Mouse (Mus musculus) erythroid progenitor cell, adult 5-6 weeks (primary cell): ENCODE measurements around the gene Tescl. TPM values are rescaled to one million over a fixed set of nuclear protein-coding genes. Genes with fewer than 3 reads are reported as not detected.

Experiments used
- total RNA-seq, 2 experiments: library from RNA; stranded (forward) in 1 of 2; stranded (reverse) in 1 of 2; fragments of 150-400 nt in 1 of 2; fragments of 186-747, 209-891 nt in 1 of 2; gene quantifications; 2 replicates each; pipeline versions ENCODE4 v1.2.3 to v1.2.4; 2015 to 2017; ENCODE audit warnings: low replicate concordance in 2 of 2

Gene Tescl
- total RNA-seq, 2 experiments from 2014 or later, result not detected

Other genes with a start within 250 kb of the Tescl start
- gene Zfp112, start 221.6 kb downstream of the Tescl start, total RNA-seq (2015; ENCODE audit: low replicate concordance), result 3.2 and 4.2 TPM in 2 replicates
- 1.3 and 2.3 TPM in 2 replicates for gene Zfp112, start 221.6 kb downstream of the Tescl start, total RNA-seq (2017; ENCODE audit: low replicate concordance)
- 5.4 TPM in 1 of 2 replicates, not detected in the other for gene Zfp235, start 199.8 kb downstream of the Tescl start, total RNA-seq (2015; ENCODE audit: low replicate concordance)
- gene Zfp235, start 199.8 kb downstream of the Tescl start, total RNA-seq (2017; ENCODE audit: low replicate concordance), result not detected in 2 replicates
- 0.42 TPM in 1 of 2 replicates, not detected in the other for gene Zfp114, start 158.9 kb downstream of the Tescl start, total RNA-seq (2015; ENCODE audit: low replicate concordance)
- gene Zfp114, start 158.9 kb downstream of the Tescl start, total RNA-seq (2017; ENCODE audit: low replicate concordance), result not detected in 2 replicates
- gene Zfp111, start 122.5 kb downstream of the Tescl start, total RNA-seq (2015; ENCODE audit: low replicate concordance), result 0.72 and 4.2 TPM in 2 replicates
- gene Zfp111, start 122.5 kb downstream of the Tescl start, total RNA-seq (2017; ENCODE audit: low replicate concordance), result 0.51 and 1.1 TPM in 2 replicates
- gene Zfp109, start 96.4 kb downstream of the Tescl start, total RNA-seq (2015; ENCODE audit: low replicate concordance), result 1.3 TPM in 1 of 2 replicates, not detected in the other
- gene Zfp109, start 96.4 kb downstream of the Tescl start, total RNA-seq (2017; ENCODE audit: low replicate concordance), result 1.3 TPM in 1 of 2 replicates, not detected in the other
- not detected in 2 replicates for gene Zfp108, start 79.1 kb downstream of the Tescl start, total RNA-seq (2015; ENCODE audit: low replicate concordance)
- not detected in 2 replicates for gene Zfp108, start 79.1 kb downstream of the Tescl start, total RNA-seq (2017; ENCODE audit: low replicate concordance)
- gene Zfp93, start 63.5 kb downstream of the Tescl start, total RNA-seq (2015; ENCODE audit: low replicate concordance), result not detected in 2 replicates
- 0.39 and 0.83 TPM in 2 replicates for gene Zfp93, start 63.5 kb downstream of the Tescl start, total RNA-seq (2017; ENCODE audit: low replicate concordance)
- 1.1 and 2.5 TPM in 2 replicates for gene Zfp61, start 32.7 kb downstream of the Tescl start, total RNA-seq (2015; ENCODE audit: low replicate concordance)
- gene Zfp61, start 32.7 kb downstream of the Tescl start, total RNA-seq (2017; ENCODE audit: low replicate concordance), result 1.8 TPM in 1 of 2 replicates, not detected in the other
- gene Zfp94, start 17.3 kb downstream of the Tescl start, total RNA-seq (2015; ENCODE audit: low replicate concordance), result 0.72 TPM in 1 of 2 replicates, not detected in the other
- gene Zfp94, start 17.3 kb downstream of the Tescl start, total RNA-seq (2017; ENCODE audit: low replicate concordance), result 0.39 TPM in 1 of 2 replicates, not detected in the other
- not detected in 2 replicates for gene Lypd5, start 15.3 kb upstream of the Tescl start, total RNA-seq (2015; ENCODE audit: low replicate concordance)
- not detected in 2 replicates for gene Lypd5, start 15.3 kb upstream of the Tescl start, total RNA-seq (2017; ENCODE audit: low replicate concordance)
- 237 and 287 TPM in 2 replicates for gene Kcnn4, start 36.3 kb upstream of the Tescl start, total RNA-seq (2015; ENCODE audit: low replicate concordance)
- gene Kcnn4, start 36.3 kb upstream of the Tescl start, total RNA-seq (2017; ENCODE audit: low replicate concordance), result 417 and 443 TPM in 2 replicates
- 33.9 and 52.0 TPM in 2 replicates for gene Smg9, start 65.7 kb upstream of the Tescl start, total RNA-seq (2015; ENCODE audit: low replicate concordance)
- gene Smg9, start 65.7 kb upstream of the Tescl start, total RNA-seq (2017; ENCODE audit: low replicate concordance), result 25.2 and 42.7 TPM in 2 replicates
- not detected in 2 replicates for gene Irgc1, start 118.4 kb upstream of the Tescl start, total RNA-seq (2015; ENCODE audit: low replicate concordance)
- gene Irgc1, start 118.4 kb upstream of the Tescl start, total RNA-seq (2017; ENCODE audit: low replicate concordance), result not detected in 2 replicates
- gene Plaur, start 128.5 kb upstream of the Tescl start, total RNA-seq (2015; ENCODE audit: low replicate concordance), result 2.9 and 6.1 TPM in 2 replicates
- 1.1 and 7.2 TPM in 2 replicates for gene Plaur, start 128.5 kb upstream of the Tescl start, total RNA-seq (2017; ENCODE audit: low replicate concordance)
- gene Cadm4, start 148.1 kb upstream of the Tescl start, total RNA-seq (2015; ENCODE audit: low replicate concordance), result not detected in 2 replicates
- gene Cadm4, start 148.1 kb upstream of the Tescl start, total RNA-seq (2017; ENCODE audit: low replicate concordance), result not detected in 2 replicates
- gene Zfp428, start 173.1 kb upstream of the Tescl start, total RNA-seq (2015; ENCODE audit: low replicate concordance), result 0.84 TPM in 1 of 2 replicates, not detected in the other
- 2.0 TPM in 1 of 2 replicates, not detected in the other for gene Zfp428, start 173.1 kb upstream of the Tescl start, total RNA-seq (2017; ENCODE audit: low replicate concordance)
- gene AC161166.1, start 178.5 kb upstream of the Tescl start, total RNA-seq (2015; ENCODE audit: low replicate concordance), result not detected in 2 replicates
- not detected in 2 replicates for gene AC161166.1, start 178.5 kb upstream of the Tescl start, total RNA-seq (2017; ENCODE audit: low replicate concordance)
- gene Irgq, start 196.8 kb upstream of the Tescl start, total RNA-seq (2015; ENCODE audit: low replicate concordance), result 1.1 and 1.3 TPM in 2 replicates
- gene Irgq, start 196.8 kb upstream of the Tescl start, total RNA-seq (2017; ENCODE audit: low replicate concordance), result 0.90 and 2.8 TPM in 2 replicates
- gene Pinlyp, start 212.2 kb upstream of the Tescl start, total RNA-seq (2015; ENCODE audit: low replicate concordance), result not detected in 2 replicates
- gene Pinlyp, start 212.2 kb upstream of the Tescl start, total RNA-seq (2017; ENCODE audit: low replicate concordance), result not detected in 2 replicates
- gene Xrcc1, start 212.4 kb upstream of the Tescl start, total RNA-seq (2015; ENCODE audit: low replicate concordance), result 37.1 and 39.4 TPM in 2 replicates
- 36.7 and 62.5 TPM in 2 replicates for gene Xrcc1, start 212.4 kb upstream of the Tescl start, total RNA-seq (2017; ENCODE audit: low replicate concordance)